Mouse (Mus musculus) neural tube, embryonic 14.5 days (tissue): ENCODE measurements around the gene Pecr. TPM values are rescaled to one million over a fixed set of nuclear protein-coding genes. Genes with fewer than 3 reads are reported as not detected.

Source experiments
- ATAC-seq: fragments of 200-750 bp; cut with Nextera tagmentation; 2 replicates; pipeline ENCODE4 v1.8.0; 2017; ENCODE audit warnings: low read depth, mild to moderate bottlenecking, moderate TSS enrichment, moderate library complexity
- H3K27ac ChIP-seq: fragments of 300-500 bp; sonication (generic); 2 replicates; pipeline ENCODE4 v1.5.1; 2014; ENCODE audit warnings: low read depth, mild to moderate bottlenecking, control low read depth, low read length, moderate library complexity, mixed read lengths
- H3K27me3 ChIP-seq: fragments of 300-500 bp; sonication (generic); 2 replicates; pipeline ENCODE4 v1.6.1; 2014; ENCODE audit warnings: low read length; ENCODE audit not compliant: control insufficient read depth, insufficient read depth
- H3K36me3 ChIP-seq: fragments of 300-500 bp; sonication (generic); 2 replicates; pipeline ENCODE4 v1.6.1; 2014; ENCODE audit warnings: low read length, mixed read lengths; ENCODE audit not compliant: control insufficient read depth, insufficient read depth
- H3K4me1 ChIP-seq: fragments of 300-500 bp; sonication (generic); 2 replicates; pipeline ENCODE4 v1.6.1; 2014; ENCODE audit warnings: low read length; ENCODE audit not compliant: control insufficient read depth, insufficient read depth
- H3K4me2 ChIP-seq: fragments of 300-500 bp; sonication (generic); 2 replicates; pipeline ENCODE4 v1.6.1; 2014; ENCODE audit warnings: mild to moderate bottlenecking, low read depth, low read length, control low read depth
- H3K4me3 ChIP-seq: fragments of 300-500 bp; sonication (generic); 2 replicates; pipeline ENCODE4 v1.5.1; 2014; ENCODE audit warnings: low read depth, low read length, control low read depth, mixed read lengths
- H3K9ac ChIP-seq: fragments of 300-500 bp; sonication (generic); replicated peaks from 2 replicates; pipeline ENCODE4 v1.6.1; 2014; ENCODE audit warnings: low read depth, mild to moderate bottlenecking, control low read depth, low read length, mixed read lengths
- H3K9me3 ChIP-seq: fragments of 300-500 bp; sonication (generic); 2 replicates; pipeline ENCODE4 v1.6.1; 2016; ENCODE audit warnings: low read length; ENCODE audit not compliant: control insufficient read depth
- WGBS: fragments of 180-500 bp; shearing (Covaris S2); extraction: QIAGEN DNeasy Blood & Tissue Kit; methylation state at CpG from one replicate; pipeline ENCODE4 v1.1.7; 2014; 5-methylcytosine and 5-hydroxymethylcytosine counted together
- polyA plus RNA-seq: library from polyadenylated mRNA; unstranded; fragments of >200 nt; fragmentation: Nextera tagmentation; extraction: Ambion mirVana; gene quantifications from 2 replicates; pipeline ENCODE4 v1.2.1, GENCODE M21; 2014

Pecr gene
- polyA plus RNA-seq, 1 experiment from 2014 or later = 7.6 TPM

GRCm38 (mm10) chr1:72293869-72294663 lies 10.0 kb upstream of the Pecr start:
- H3K4me3 ChIP-seq = no peak overlapping the region
- no peak for ATAC-seq
- no peak overlapping the region for H3K4me2 ChIP-seq
- no peaks in the 10 kb centered on the region for H3K36me3 ChIP-seq
- H3K9me3 ChIP-seq = no peaks in the 10 kb centered on the region
- 72% methylated on average over 4 of the region's 4 CpGs for WGBS
- H3K4me1 ChIP-seq = no peaks in the 10 kb centered on the region
- H3K27ac ChIP-seq = no peak overlapping the region
- no peak overlapping the region for H3K9ac ChIP-seq
- H3K27me3 ChIP-seq = no peaks in the 10 kb centered on the region

GRCm38 (mm10) chr1:72291925-72292324 lies 7.8 kb upstream of the Pecr start:
- Histone ChIP-seq H3K4me2 (no peak overlapping the region), H3K9me3 (no peaks in the 10 kb centered on the region), H3K27ac (no peak overlapping the region), H3K4me3 (no peak overlapping the region), H3K9ac (no peak overlapping the region), H3K4me1 (peaks cover 2% of the 10 kb centered on the region; the same call in 1 of the 2 replicates), H3K27me3 (no peaks in the 10 kb centered on the region), H3K36me3 (no peaks in the 10 kb centered on the region)
- 90% methylated on average over 2 of the region's 2 CpGs for WGBS
- ATAC-seq = no peak

GRCm38 (mm10) chr1:72291421-72291820 lies 7.3 kb upstream of the Pecr start:
- no peaks in the 10 kb centered on the region for H3K9me3 ChIP-seq
- 97% methylated on average over 4 of the region's 4 CpGs for WGBS
- no peak for ATAC-seq

GRCm38 (mm10) chr1:72290896-72291295 lies 6.8 kb upstream of the Pecr start:
- no peak for ATAC-seq
- no peak overlapping the region for H3K4me3 ChIP-seq
- no peak overlapping the region for H3K4me2 ChIP-seq
- peaks cover 9% of the 10 kb centered on the region for H3K4me1 ChIP-seq
- H3K27ac ChIP-seq = no peak overlapping the region
- H3K36me3 ChIP-seq = no peaks in the 10 kb centered on the region
- H3K9me3 ChIP-seq = no peaks in the 10 kb centered on the region
- H3K27me3 ChIP-seq = no peaks in the 10 kb centered on the region
- 99% methylated on average over 4 of the region's 4 CpGs for WGBS
- H3K9ac ChIP-seq = no peak overlapping the region

More at GRCm38 (mm10) chr1:72291421-72291820, 7.3 kb upstream of the Pecr start:
- Histone ChIP-seq H3K4me3 (no peak overlapping the region), H3K27ac (no peak overlapping the region), H3K4me1 (peaks cover 5% of the 10 kb centered on the region; the same call in 1 of the 2 replicates), H3K27me3 (no peaks in the 10 kb centered on the region), H3K4me2 (no peak overlapping the region), H3K9ac (no peak overlapping the region), H3K36me3 (no peaks in the 10 kb centered on the region)

GRCm38 (mm10) chr1:72288527-72289150 lies 4.5 kb upstream of the Pecr start:
- Histone ChIP-seq H3K27me3 (no peaks in the 10 kb centered on the region), H3K4me2 (no peak overlapping the region), H3K9ac (no peak overlapping the region), H3K36me3 (no peaks in the 10 kb centered on the region), H3K4me3 (no peak overlapping the region), H3K27ac (no peak overlapping the region), H3K4me1 (peaks cover 14% of the 10 kb centered on the region), H3K9me3 (no peaks in the 10 kb centered on the region)
- no peak for ATAC-seq
- 92% methylated on average over 4 of the region's 4 CpGs for WGBS

GRCm38 (mm10) chr1:72287893-72288292 lies 3.8 kb upstream of the Pecr start:
- H3K27ac ChIP-seq = no peak overlapping the region
- ATAC-seq = no peak
- H3K27me3 ChIP-seq = no peaks in the 10 kb centered on the region
- H3K9ac ChIP-seq = no peak overlapping the region
- H3K4me2 ChIP-seq = no peak overlapping the region
- no peaks in the 10 kb centered on the region for H3K9me3 ChIP-seq
- H3K36me3 ChIP-seq = no peaks in the 10 kb centered on the region
- 91% methylated on average over 4 of the region's 4 CpGs for WGBS
- H3K4me1 ChIP-seq = peaks cover 14% of the 10 kb centered on the region
- H3K4me3 ChIP-seq = no peak overlapping the region

GRCm38 (mm10) chr1:72286904-72287303 lies 2.8 kb upstream of the Pecr start:
- 9% methylated on average over 5 of the region's 5 CpGs for WGBS

GRCm38 (mm10) chr1:72284539-72284938 lies 425 bp upstream of the Pecr start:
- H3K4me2 ChIP-seq = peak overlapping the region; percentile 89
- H3K9me3 ChIP-seq = no peaks in the 10 kb centered on the region
- peak overlapping the region; percentile 41 for H3K4me3 ChIP-seq
- H3K4me1 ChIP-seq = peaks cover 14% of the 10 kb centered on the region
- no peaks in the 10 kb centered on the region for H3K27me3 ChIP-seq
- peak overlapping the region; percentile 73 for H3K9ac ChIP-seq
- H3K27ac ChIP-seq = peak overlapping the region; percentile 84
- peak; percentile 74 for ATAC-seq
- 3% methylated on average over 5 of the region's 5 CpGs for WGBS
- no peaks in the 10 kb centered on the region for H3K36me3 ChIP-seq

More at GRCm38 (mm10) chr1:72286904-72287303, 2.8 kb upstream of the Pecr start:
- peak; percentile 26; the same call in 1 of the 2 replicates for ATAC-seq
- H3K27ac ChIP-seq = peak overlapping the region; percentile 78
- no peaks in the 10 kb centered on the region for H3K36me3 ChIP-seq
- peaks cover 14% of the 10 kb centered on the region for H3K4me1 ChIP-seq
- H3K27me3 ChIP-seq = no peaks in the 10 kb centered on the region
- no peak overlapping the region for H3K4me3 ChIP-seq
- peak overlapping the region; percentile 89 for H3K4me2 ChIP-seq
- H3K9ac ChIP-seq = peak overlapping the region; percentile 32; the same call in 1 of the 2 replicates
- no peaks in the 10 kb centered on the region for H3K9me3 ChIP-seq

GRCm38 (mm10) chr1:72282604-72283003 lies 1.5 kb downstream of the Pecr start:
- Histone ChIP-seq H3K27me3 (no peaks in the 10 kb centered on the region), H3K4me1 (peaks cover 14% of the 10 kb centered on the region), H3K27ac (no peak overlapping the region), H3K4me2 (no peak overlapping the region), H3K9me3 (no peaks in the 10 kb centered on the region), H3K36me3 (no peaks in the 10 kb centered on the region), H3K4me3 (no peak overlapping the region), H3K9ac (no peak overlapping the region)
- 95% methylated on average over 1 of the region's 1 CpGs for WGBS
- ATAC-seq = no peak
